Comparison of ENCODE assay signal across 22 mouse cellular contexts in genomic region chr12:74658406-74658805, GRCm38 (mm10).
"Had no signal": no experiment of that assay in that cellular context is flagged by ENCODE, and none has a peak within 500 bp of the region (broad histone marks: within the 10 kb centered on the region; RNA-seq: fewer than 3 reads in every experiment).

No protein-coding gene starts in this region.

- DNase-seq: heart, postnatal 10 days; heart, postnatal 14 days; heart, postnatal 36 days; heart, postnatal 4 days; kidney, adult 11 months; kidney, adult 18-20 months; kidney, adult 2 months; kidney, adult 8-10 months; kidney, adult 9 months; kidney, postnatal 10 days; kidney, postnatal 14 days; kidney, postnatal 25 days; kidney, postnatal 36 days; kidney, postnatal 4 days; layer of hippocampus, adult 9-11 months; layer of hippocampus, postnatal 36 days had no signal

- ATAC-seq: hindbrain, embryonic 16.5 days; hindbrain, postnatal 0 days; inflammation-experienced regulatory T-cells, adult 6 months; intestine, embryonic 15.5 days; intestine, embryonic 16.5 days; intestine, postnatal 0 days had no signal
